Mouse (Mus musculus) thymus, adult 2 months (tissue): ENCODE results near the gene Frmd4a.

Source experiments
- CTCF ChIP-seq: fragments of 200-500 bp; IDR thresholded peaks from 2 replicates; pipeline ENCODE4 v1.5.1; 2012; ENCODE audit warnings: mild to moderate bottlenecking, control low read depth, low read length, moderate library complexity, borderline replicate concordance; ENCODE audit not compliant: control insufficient read depth, poor library complexity, insufficient read depth; ENCODE audit errors: extremely low read depth
- POLR2A ChIP-seq: fragments of 200-500 bp; IDR thresholded peaks from 2 replicates; pipeline ENCODE4 v1.6.1; 2012; ENCODE audit warnings: mild to moderate bottlenecking, low read length, control low read depth, moderate library complexity; ENCODE audit not compliant: control insufficient read depth, poor library complexity, insufficient read depth; ENCODE audit errors: extremely low read depth

- no peak for TF ChIP-seq CTCF
- TF ChIP-seq POLR2A, result no peak
These were observed 499.5 kb downstream of the Frmd4a start for GRCm38 (mm10) chr2:4516819-4517552.
